Comparison of ENCODE assay signal across 9 mouse cellular contexts in genomic region chr6:118646265-118647061, GRCm38 (mm10).
A peak's percentile ranks its signal among the peaks of the same experiment; 100 is the strongest.
DNase-seq lines count a peak whose midpoint lies in the region; ATAC-seq and TF ChIP-seq lines count a peak whose summit lies in the region.
"Had no signal": no experiment of that assay in that cellular context is flagged by ENCODE, and none has a peak within 500 bp of the region (broad histone marks: within the 10 kb centered on the region; RNA-seq: fewer than 3 reads in every experiment).

No protein-coding gene starts in this region.

- TF ChIP-seq CTCF in spleen, adult 2 months (IDR thresholded peaks at IDR 0.05; ENCODE audit: extremely low read depth, insufficient read depth, insufficient read length, insufficient replicate concordance): peak; percentile 10; the same call in 1 of the 2 replicates

- no peak overlapping the region for H3K27ac ChIP-seq in forebrain, embryonic 13.5 days
- no peak overlapping the region for H3K27ac ChIP-seq in hindbrain, embryonic 12.5 days
- H3K27ac ChIP-seq in midbrain, embryonic 11.5 days (ENCODE audit: low read depth, low read length): no peak overlapping the region
- H3K27ac ChIP-seq in spleen, adult 2 months (ENCODE audit: insufficient read depth, low read length): no peak overlapping the region
- H3K27ac ChIP-seq: liver, embryonic 15.5 days had no signal

- H3K27me3 ChIP-seq in forebrain, embryonic 13.5 days: no peaks in the 10 kb centered on the region
- H3K27me3 ChIP-seq in hindbrain, embryonic 12.5 days: no peaks in the 10 kb centered on the region
- no peaks in the 10 kb centered on the region for H3K27me3 ChIP-seq in midbrain, embryonic 11.5 days (ENCODE audit: control insufficient read depth, insufficient read depth, low read length)
- H3K27me3 ChIP-seq in spleen, adult 2 months (ENCODE audit: control insufficient read depth, insufficient read depth, low read length): no peaks in the 10 kb centered on the region
- H3K27me3 ChIP-seq: liver, embryonic 15.5 days had no signal

- peak; percentile 87 for ATAC-seq in forebrain, embryonic 13.5 days
- peak; percentile 78 for ATAC-seq in hindbrain, embryonic 12.5 days (ENCODE audit: low FRiP score)
- ATAC-seq in midbrain, embryonic 11.5 days (ENCODE audit: low FRiP score): peak; percentile 71

- peak; percentile 28 for DNase-seq in WW6 (ENCODE audit: low read depth, low spot score)
- DNase-seq in c-Kit-positive CD71-positive TER-119-positive erythroid progenitor cells, embryonic 14.5 days (ENCODE audit: low spot score): peak; percentile 66
- DNase-seq in left cerebral cortex, postnatal 10 days (ENCODE audit: extremely low spot score in 1 of 2, low spot score in 2 of 2): peak; percentile 21 to 88
- DNase-seq in midbrain, embryonic 11.5 days (ENCODE audit: low spot score, missing footprints): peak; percentile 96
- DNase-seq in spleen, adult 2 months (ENCODE audit: low read depth in 1 of 2, low spot score in 2 of 2): peak in 1 of 2 experiments; percentile 18
- no peak for DNase-seq in T-cell, adult 2 months (ENCODE audit: low spot score)

- WGBS in forebrain, embryonic 13.5 days: 43% methylated on average over 14 of the region's 14 CpGs
- 57% methylated on average over 14 of the region's 14 CpGs for WGBS in hindbrain, embryonic 12.5 days
- WGBS in midbrain, embryonic 11.5 days: 52% methylated on average over 14 of the region's 14 CpGs
- 60% methylated on average over 14 of the region's 14 CpGs for WGBS in spleen, adult 2 months

- no peaks in the 10 kb centered on the region for H3K4me1 ChIP-seq in forebrain, embryonic 13.5 days
- peaks cover 5% of the 10 kb centered on the region; the same call in 1 of the 2 replicates for H3K4me1 ChIP-seq in hindbrain, embryonic 12.5 days
- H3K4me1 ChIP-seq in midbrain, embryonic 11.5 days (ENCODE audit: control insufficient read depth, insufficient read depth, low read length): no peaks in the 10 kb centered on the region
- H3K4me1 ChIP-seq in spleen, adult 2 months (ENCODE audit: control insufficient read depth, insufficient read depth, insufficient read length): no peaks in the 10 kb centered on the region
- H3K4me1 ChIP-seq: liver, embryonic 15.5 days had no signal

- intact Hi-C loops in left cerebral cortex, postnatal 10 days (cut with DNase I): loop anchor here (5.0 to 10.0 kb wide), 2 partner anchors 461 to 548 kb away; partner anchors contain the start of gene Cacna1c

- no peaks in the 10 kb centered on the region for H3K9me3 ChIP-seq in forebrain, embryonic 13.5 days (replicated peaks)
- H3K9me3 ChIP-seq in hindbrain, embryonic 12.5 days (replicated peaks): no peaks in the 10 kb centered on the region
- no peaks in the 10 kb centered on the region for H3K9me3 ChIP-seq in midbrain, embryonic 11.5 days (ENCODE audit: control insufficient read depth, low read length)
- H3K9me3 ChIP-seq: liver, embryonic 15.5 days had no signal

- no peak overlapping the region for H3K9ac ChIP-seq in forebrain, embryonic 13.5 days
- H3K9ac ChIP-seq in hindbrain, embryonic 12.5 days: no peak overlapping the region
- H3K9ac ChIP-seq in midbrain, embryonic 11.5 days (ENCODE audit: low read length): no peak overlapping the region
- H3K9ac ChIP-seq: liver, embryonic 15.5 days had no signal

- no peak overlapping the region for H3K4me2 ChIP-seq in forebrain, embryonic 13.5 days
- no peak overlapping the region for H3K4me2 ChIP-seq in hindbrain, embryonic 12.5 days (replicated peaks)
- no peak overlapping the region for H3K4me2 ChIP-seq in midbrain, embryonic 11.5 days
- H3K4me2 ChIP-seq: liver, embryonic 15.5 days had no signal

- no peak for TF ChIP-seq POLR2A in spleen, adult 2 months (IDR thresholded peaks at IDR 0.05; ENCODE audit: low read depth, low read length)

- H3K4me3 ChIP-seq in forebrain, embryonic 13.5 days: no peak overlapping the region
- H3K4me3 ChIP-seq in hindbrain, embryonic 12.5 days: no peak overlapping the region
- no peak overlapping the region for H3K4me3 ChIP-seq in midbrain, embryonic 11.5 days (ENCODE audit: low read depth, low read length)
- H3K4me3 ChIP-seq in spleen, adult 2 months (ENCODE audit: extremely low read depth, insufficient read depth, insufficient read length): no peak overlapping the region
- H3K4me3 ChIP-seq: liver, embryonic 15.5 days had no signal

- H3K36me3 ChIP-seq in forebrain, embryonic 13.5 days (ENCODE audit: poor library complexity, severe bottlenecking): peaks cover 5% of the 10 kb centered on the region; the same call in 1 of the 2 replicates
- no peaks in the 10 kb centered on the region for H3K36me3 ChIP-seq in hindbrain, embryonic 12.5 days
- no peaks in the 10 kb centered on the region for H3K36me3 ChIP-seq in midbrain, embryonic 11.5 days (ENCODE audit: control insufficient read depth, insufficient read depth, low read length)
- no peaks in the 10 kb centered on the region for H3K36me3 ChIP-seq in spleen, adult 2 months (ENCODE audit: control insufficient read depth, insufficient read depth, low read length)
- H3K36me3 ChIP-seq: liver, embryonic 15.5 days had no signal
